Mouse (Mus musculus) spleen, embryonic (tissue): ENCODE results near the gene Ctdsp1.
"Not testable (repeated sequence)": the region's sequence is repeated elsewhere in the genome, so short reads cannot be mapped to it uniquely, and the experiment has no call there.

ENCODE experiments used
- CTCF ChIA-PET: fragments of 350-600 bp; sonication (Branson Sonifier 250); formaldehyde crosslinking; loops from one replicate; lab custom pipeline; 2022; lab: Charles Lee

The Ctdsp1 gene

DNA sequence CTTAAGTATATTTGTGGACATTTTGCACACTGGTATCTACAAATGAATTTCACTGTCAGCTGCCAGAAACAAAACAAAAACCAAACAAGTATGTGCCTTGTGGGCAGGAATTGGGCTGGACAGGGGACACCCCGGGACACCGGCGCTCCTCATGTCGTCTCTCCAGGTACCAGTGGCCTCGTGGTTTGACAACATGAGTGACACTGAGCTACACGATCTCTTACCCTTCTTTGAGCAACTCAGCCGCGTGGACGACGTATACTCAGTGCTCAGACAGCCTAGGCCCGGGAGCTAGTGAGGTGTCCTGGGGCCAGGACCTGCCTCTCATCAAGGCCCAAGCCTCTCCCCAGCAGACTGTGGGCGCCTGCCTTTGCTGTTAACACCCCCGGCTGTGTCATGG lies 4.0 kb downstream of the Ctdsp1 start:
- CTCF ChIA-PET = no interaction called here

DNA sequence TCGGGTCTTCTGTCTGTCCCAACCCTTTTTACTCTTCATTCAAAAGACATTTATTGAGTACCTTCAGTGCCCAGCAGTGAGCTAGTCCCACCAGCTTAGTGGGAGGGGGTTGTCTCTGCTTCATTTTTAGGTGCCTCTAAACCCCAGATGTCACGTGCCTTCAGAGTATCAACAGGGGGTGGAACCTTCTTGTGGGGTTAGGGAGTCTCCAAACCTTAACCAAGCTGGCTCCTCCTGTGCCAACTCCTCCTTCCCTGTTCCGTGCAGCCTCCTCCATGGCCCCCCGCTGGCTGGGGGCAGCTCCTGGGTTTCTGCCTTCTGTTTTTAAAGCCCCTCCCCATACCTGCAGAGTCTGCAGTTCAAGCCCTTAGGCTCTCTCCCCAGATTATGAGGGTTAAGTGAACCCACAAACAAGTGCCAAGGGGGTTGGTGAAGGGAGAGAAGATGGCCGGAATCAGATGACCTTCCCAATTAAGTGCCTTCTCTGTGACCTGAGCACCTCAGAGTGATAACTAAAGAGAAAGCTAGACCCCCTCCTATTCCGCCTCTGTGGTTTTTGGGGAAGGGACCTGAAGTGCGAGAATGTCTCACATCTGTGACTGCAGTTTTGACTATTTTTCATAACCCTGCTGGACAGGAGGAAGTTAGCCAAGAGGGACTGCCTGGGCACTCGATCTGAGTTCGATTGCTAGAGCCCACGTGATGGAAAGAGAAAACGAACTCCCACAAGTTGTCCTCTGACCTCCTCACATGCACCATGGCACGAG lies 5.3 kb downstream of the Ctdsp1 start:
- CTCF ChIA-PET = not testable (repeated sequence)

DNA sequence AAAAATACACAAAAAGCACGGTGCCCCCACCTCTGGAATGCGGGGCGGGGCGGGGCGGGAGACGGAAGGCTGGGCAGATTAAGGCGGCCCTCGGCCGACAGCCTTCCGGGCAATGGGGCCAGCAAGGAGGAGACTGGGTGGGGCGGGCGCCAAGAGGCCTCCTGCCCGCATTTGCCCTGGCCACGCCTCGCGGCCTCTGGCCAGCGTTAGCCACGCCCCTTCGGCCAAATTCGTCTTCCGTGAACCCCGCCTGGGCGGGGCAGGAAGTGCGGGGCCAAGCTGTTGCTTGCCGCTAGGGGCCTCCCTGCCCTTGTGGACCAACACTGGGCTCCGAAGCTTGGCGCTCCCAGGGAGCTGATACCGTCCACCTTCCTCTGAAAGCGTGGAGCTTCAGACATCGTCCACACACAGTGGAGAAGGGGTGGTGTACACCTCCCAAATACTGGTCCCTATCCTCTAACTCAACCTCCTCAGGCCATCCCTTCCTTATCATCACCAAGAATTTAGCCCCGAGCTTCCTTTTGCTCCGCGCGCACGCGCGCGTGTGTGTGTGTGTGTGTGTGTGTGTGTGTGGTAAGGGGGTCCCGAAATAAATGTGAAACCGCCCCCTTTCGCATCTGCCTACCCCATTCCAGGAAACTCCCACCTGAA lies 6.1 kb downstream of the Ctdsp1 start:
- CTCF ChIA-PET = interaction anchor here (1.2 kb wide), 1 partner anchor 10 kb away, joined by 9 read pairs; no protein-coding TSS in a partner anchor

DNA sequence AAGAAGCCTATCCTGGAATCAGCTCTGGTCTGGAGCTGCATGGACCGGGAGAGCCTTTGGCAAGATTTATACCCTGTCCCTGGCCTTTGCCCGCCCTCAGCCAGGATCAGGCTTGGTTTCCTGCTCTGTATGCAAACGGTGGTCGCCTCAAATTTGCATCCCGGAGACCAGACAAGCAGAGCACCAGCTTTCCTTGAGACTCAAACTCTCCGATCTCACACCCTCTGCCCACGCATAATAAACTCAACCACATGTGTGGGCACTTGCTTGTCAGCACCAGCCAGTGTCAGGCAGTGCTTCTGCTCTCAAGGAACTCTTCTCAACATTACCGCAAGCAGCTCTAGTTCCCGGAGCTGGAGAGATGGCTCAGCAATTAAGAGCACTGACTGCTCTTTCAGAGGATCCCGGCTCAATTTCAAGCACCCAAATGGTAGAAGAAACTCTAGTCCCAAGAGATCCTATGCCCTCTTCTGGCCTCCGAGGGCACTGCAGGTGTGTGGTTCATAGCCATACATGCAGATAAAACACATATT lies 6.7 kb downstream of the Ctdsp1 start:
- CTCF ChIA-PET = interaction anchor here (1.2 kb wide), 1 partner anchor 10 kb away, joined by 9 read pairs; no protein-coding TSS in a partner anchor

DNA sequence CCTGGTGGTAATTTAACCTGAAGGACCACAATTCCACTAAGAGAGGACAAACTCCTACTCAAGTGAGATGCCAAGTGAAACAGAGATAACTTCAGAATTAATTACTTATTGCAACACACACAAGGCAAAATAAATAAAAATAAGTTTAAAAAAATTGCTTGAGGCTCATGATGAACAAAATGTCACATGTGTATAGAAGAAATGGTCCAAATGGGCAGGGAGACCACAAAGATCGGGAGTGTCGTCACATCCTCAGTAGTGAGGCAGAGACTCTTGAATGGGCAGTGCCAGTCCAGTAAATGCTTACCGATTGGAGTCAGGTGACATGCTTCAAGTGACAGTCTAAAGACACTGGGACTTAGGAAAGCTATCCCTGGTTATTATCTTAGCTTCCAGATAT lies 9.2 kb downstream of the Ctdsp1 start:
- CTCF ChIA-PET = no interaction called here

DNA sequence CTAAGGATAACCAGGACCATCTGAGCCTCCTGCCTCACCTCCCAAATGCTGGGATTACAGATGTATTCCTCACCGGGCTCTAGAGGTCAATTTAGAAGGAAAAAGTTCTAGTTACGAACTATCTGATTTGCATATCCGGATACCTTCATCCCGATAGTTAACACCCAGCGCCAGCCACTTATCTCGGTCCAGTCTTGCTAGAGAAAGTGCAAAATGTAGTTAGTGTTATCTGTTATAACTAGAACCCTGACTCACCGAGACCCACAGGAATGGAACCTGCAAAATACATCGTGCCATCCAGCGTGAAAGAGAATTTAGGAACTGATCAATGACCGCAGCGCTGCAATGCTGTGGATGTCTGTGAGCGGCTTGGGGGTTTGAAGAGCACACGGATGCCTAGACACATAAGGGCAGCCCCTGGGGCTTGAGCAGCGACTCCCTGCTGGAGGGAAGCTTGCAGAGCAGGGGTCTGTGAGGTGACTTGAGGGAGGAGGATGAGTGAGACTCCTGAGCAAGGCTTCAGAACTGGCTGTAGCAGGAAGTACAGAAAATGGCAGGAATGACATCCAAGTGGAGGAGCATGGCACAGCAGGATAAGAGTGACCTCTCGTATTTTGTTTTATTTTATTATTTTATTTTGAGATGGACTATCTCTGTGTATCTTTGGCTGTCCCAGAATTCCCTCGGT lies 9.8 kb downstream of the Ctdsp1 start:
- CTCF ChIA-PET = interaction anchor here (0.7 kb wide), 1 partner anchor 24 kb away, joined by 3 read pairs; no protein-coding TSS in a partner anchor

DNA sequence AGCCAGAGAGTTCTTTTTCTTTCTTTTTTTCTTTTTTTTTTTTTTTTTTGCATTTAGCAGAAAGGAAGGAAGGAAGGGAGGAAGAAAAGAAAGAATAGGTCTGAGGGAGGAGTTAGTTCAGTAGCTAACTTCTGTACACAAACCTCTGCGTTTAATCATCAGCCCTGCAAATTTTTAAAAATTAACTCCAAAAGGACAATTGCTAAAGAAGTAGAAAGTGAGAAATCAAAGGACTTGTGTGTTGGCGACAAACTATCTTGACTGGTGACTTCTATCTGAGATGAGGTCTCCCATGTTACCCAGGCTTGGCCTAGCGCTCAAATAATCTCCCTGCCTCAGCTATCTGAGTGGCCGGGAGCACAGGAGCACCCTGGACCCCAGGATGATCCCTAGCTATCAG lies 12.9 kb downstream of the Ctdsp1 start:
- CTCF ChIA-PET = interaction anchor here (0.7 kb wide), 1 partner anchor 90 kb away, joined by 14 read pairs; no protein-coding TSS in a partner anchor

DNA sequence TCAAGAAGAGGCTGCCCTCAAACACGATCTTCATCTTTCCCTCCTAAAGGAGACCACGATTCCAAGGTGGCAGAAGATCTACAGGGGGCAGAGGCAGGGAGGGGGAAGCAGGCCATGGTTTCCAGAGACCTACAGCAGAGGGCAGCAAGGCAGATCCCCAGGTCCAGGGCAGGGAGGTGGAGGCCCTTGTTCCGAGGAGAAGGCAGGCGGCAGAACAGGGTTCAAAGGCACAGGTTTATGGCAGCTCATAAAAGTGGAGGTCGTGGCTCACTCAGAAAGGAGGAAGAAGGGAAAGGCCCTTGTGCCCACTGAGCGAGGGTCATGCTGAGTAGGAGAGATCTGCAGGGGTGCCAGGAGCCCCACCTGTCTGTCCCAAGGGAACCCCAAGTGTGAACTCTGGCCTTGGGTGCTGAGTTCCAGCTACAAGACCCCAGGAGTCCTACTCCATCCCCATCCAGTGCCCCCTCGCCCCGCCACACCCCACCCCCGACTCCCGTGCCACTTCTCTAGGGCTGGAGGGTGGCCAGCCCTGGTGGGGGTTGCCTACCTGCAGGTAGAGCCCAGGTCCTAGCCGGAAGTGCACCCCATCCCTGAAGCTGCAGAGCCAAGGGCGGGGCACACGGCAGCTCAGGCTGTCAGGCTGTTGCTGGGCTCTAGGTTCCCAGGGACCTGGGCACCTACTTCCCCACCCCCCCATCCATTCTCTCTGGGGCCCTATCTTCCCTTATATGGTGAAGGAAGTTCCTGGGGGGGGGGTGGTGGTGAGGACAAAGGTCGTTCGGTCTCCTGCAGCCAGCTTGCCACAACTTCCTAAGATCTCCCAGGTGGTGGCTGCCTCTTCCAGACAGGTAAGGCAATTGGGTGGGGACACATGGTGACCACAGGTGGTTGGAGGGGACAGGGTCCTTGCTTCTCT lies 17.5 kb downstream of the Ctdsp1 start, which contains the start of gene Vil1:
Vil1 (plus strand) TSS at position 788 of the 916 bp plus-strand sequence.
- CTCF ChIA-PET = no interaction called here

DNA sequence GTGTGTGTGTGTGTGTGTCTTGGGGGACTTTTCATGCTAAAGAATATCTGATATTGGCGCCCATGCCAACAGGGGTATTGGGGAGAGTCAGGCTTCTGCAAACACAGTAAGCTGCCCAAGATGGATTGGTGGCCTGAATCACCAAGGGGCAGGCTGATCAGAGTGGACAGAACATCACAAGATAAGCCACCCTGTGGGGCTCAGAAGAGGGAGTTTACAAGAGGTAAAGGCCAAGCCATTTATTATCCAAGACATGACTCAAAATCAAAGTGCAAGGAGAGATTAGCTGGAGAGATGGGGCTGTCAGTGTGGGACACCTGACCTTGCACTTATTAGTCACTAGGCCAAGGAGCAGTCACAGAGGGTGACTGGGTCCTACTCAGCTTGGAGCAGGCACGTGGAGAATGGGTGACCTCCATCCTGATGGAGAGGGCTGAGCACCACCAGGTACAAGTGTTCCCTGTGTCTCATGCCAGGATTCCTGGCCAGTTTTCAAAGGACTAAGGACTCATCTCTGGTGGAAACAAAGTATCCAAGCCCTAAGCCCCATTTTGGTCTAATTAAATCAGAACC lies 20.5 kb downstream of the Ctdsp1 start:
- CTCF ChIA-PET = no interaction called here

DNA sequence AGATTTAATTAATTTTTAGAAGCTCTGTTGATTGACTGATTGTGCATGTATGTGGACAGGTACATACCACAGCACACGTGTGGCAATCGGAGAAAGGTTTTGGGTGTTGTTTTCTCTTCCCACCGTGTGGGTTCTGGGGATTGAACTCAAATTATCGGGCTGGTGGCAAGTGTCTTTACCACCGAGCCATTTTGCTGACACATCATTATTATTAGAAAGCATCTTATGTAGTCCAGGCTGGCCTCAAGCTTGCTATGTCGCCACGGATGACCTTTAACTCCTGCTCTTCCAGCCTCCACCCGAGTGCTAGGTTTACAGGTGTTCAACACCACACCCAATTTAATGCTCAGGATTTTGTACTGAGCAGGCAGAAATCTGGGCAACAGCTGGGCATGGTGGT lies 21.4 kb downstream of the Ctdsp1 start:
- CTCF ChIA-PET = no interaction called here

DNA sequence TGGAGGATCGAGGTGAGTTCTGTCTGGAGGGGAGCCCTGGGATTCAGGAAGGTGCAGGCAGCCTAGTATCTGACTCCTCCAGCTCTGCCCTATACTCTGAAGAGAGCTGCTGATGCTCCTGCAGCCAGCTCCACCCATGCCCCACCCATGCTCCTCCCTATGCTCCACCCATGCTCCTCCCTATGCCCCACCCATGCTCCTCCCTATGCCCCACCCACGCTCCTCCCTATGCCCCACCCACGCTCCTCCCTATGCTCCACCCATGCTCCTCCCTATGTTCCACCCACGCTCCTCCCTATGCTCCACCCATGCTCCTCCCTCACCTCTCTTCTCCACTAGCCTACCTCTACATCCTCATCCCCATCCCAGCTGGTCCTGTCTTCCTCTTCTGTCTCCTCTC lies 23.8 kb downstream of the Ctdsp1 start:
- CTCF ChIA-PET = no interaction called here

DNA sequence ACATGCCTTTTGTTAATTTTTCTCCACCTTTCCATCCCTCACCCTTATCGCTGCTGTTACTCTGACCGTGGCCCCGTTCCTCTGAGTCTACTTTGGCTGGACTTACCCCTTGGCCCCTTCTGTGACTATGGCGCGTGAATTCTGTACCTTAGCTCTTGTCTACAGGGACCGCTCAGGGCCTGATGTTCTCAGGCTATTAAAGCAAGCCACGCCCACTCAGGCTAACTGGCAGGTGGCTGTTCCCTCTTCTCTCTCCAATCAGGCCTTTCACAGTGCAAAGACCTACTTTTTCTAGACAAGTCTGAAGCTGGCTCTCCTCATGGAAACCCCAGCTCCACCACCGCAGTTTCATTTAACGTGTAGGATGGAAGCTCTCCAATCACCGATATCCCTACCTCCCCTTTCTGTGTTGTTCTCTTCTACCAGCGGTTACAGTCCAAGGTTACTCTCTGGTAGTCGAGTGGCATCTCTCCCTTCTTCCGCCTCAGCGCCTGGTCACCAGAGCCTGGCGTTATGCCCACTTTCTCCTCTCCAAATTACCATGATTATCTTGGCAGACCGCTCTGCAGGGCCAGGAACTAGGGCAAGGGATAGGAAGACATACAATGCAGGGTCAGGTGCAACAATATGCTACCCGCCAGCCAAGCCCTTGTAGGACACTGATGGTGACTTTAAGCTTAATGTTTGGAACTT lies 27.6 kb downstream of the Ctdsp1 start:
- CTCF ChIA-PET = no interaction called here

DNA sequence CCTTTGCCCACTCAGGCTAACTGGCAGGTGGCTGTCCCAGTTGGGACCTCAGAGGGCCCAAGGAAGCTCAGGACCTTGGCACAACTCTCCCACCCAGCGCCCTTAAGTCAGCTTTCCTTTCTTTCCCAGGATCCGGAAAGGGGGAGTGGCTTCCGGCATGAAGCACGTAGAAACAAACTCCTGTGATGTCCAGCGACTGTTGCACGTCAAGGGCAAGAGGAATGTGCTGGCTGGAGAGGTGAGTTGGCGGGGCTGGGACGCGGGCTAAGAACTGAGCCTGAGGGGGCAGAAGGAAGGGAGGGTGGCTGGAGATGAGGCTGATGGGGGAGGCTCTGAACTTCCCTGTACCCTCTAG lies 28.1 kb downstream of the Ctdsp1 start:
- CTCF ChIA-PET = no interaction called here

DNA sequence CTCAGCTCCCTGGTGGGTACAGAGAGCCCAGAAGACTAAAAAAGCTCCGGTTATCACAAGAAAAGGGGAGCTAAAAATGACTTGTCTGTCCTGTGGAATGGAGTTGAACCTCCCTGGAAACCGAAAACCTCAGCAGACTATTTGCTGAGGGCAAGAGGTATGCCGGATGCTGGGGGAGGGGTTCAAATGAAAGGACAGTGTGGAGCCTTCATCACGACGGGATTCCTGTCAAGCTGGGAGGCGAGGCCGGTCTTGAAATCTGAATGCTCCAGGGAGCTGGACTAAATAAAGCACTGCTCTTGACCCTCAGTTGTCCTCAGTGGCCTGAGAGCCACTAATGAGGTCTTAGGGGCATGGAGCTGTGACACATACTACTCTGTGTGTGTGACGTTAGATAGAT lies 31.8 kb downstream of the Ctdsp1 start:
- CTCF ChIA-PET = no interaction called here

DNA sequence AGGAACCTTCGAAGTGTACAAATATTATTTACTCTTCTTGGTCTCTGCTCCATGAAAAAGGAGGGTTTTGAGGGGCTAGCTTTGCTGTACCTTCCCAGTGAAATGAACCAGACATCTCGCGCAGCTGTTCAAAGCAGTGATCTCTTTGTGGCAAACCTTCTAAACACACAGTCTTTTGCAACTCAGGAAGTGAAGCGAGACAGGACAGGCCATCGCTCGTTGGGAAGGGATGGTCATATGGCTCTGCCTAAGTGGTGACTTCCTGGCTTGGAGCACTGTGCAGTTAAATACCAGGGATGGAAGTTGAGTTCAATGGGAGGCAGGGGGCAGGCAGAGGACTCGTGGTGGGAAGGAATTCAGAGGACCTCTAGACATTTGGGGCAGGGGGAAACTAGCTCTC lies 34.5 kb downstream of the Ctdsp1 start:
- CTCF ChIA-PET = no interaction called here

DNA sequence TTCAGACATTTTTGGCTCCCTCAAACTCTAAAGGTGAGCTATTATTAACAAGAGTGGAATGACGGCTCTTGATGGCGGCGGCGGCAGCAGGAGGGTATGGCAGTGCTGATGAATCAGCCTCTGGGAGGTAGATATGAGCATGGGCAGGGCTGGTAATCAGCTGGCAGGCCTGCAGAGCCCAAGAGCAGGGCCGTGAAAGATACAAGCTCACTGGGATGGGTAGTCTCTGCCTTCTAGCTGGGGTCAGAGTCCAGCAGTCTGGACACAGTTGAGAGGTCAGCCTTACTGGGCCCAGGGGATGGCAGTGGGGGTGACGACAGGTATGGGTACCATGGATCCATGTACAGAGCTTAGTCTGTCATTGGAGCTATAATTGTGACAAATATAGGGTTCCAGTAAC lies 41.9 kb downstream of the Ctdsp1 start:
- CTCF ChIA-PET = no interaction called here

DNA sequence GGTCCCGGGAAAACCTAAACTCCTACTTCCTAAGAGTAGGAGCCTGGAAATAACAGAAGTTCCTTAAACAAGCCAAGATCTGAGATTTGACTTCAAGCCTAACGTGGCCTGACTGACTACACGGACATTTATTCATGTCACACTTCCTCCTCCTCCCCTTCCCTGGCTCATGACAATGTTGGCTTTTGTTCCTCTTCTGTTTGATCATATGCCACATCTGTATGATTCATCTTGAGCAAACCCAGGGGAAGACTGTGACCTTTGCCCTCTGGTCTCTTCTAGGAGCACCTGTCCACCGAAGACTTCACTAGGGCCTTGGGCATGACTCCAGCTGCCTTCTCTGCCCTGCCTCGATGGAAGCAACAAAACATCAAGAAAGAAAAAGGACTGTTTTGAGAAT lies 43.3 kb downstream of the Ctdsp1 start:
- CTCF ChIA-PET = no interaction called here

DNA sequence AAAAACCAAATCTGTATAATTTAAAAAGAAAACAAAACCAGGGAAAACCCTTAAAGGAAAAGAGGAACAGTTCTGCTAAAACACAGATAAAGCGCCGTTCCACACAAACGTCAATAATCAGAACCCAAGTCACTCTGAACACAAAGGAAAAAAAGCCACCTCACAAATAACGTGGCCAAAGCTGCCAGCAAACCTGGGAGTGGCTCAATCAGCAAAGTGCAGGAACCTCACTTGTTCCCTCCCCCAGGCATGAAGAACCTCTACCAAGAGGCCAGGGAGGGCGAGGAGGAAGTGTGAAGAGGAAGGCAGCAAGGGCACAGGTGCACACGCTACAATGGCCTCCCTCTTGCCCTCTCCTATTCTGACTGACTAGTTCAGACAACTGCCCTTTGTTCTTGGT lies 44.3 kb downstream of the Ctdsp1 start:
- CTCF ChIA-PET = no interaction called here

DNA sequence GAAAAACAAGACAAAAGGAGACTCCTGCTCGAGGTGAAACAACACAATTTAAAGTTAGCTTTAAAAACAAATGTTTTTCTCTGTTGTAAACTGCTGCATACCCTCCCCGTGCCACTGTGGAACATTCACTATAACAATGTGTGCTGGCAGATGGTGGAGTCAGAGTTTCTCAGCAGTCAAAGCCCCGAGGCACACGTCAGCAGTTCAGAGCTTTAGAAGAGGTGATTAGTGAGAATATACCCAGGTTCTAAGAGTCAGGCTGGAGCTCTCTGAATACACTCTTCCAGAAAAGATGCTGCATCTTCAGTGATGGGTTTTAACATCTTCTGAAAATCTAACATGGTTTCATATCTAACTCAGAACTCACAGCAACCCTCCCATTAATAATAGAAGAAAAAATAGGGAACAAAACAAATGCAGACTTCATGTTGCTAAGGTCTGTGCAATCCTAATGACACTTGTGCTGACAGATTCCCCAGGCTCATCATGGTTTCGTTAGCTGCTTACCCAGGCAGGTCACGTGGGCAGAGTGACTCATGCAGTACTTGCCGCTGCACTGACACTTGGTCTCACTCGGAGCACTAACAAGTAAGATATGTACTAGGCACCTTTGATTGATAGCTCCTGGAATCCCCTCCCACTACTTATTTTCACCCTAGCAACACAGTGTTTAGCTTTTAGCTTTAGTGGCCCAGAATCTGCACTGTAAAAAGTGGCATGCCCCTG lies 46.6 kb downstream of the Ctdsp1 start:
- CTCF ChIA-PET = no interaction called here
